Mouse (Mus musculus) ovary, postnatal 10 days (tissue): ENCODE data around the gene Samd4.
A peak's percentile ranks its signal among the peaks of the same experiment; 100 is the strongest.

ENCODE experiments used
- DNase-seq: peaks from one replicate; pipeline ENCODE4 v3.0.0; 2022; ENCODE audit warnings: low spot score

Gene Samd4

GRCm38 (mm10) chr14:47074045-47074666 is 191.5 kb downstream of the Samd4 start:
- no peak for DNase-seq

GRCm38 (mm10) chr14:47075010-47075677 is 192.5 kb downstream of the Samd4 start:
- DNase-seq: no peak

GRCm38 (mm10) chr14:47075856-47076255 is 193.2 kb downstream of the Samd4 start:
- no peak for DNase-seq

GRCm38 (mm10) chr14:47076956-47077575 is 194.4 kb downstream of the Samd4 start:
- DNase-seq: no peak

- no peak for DNase-seq
Observed at GRCm38 (mm10) chr14:47077576-47077970, 194.9 kb downstream of the Samd4 start.

- no peak for DNase-seq
Observed at GRCm38 (mm10) chr14:47079911-47080310, 197.3 kb downstream of the Samd4 start.

GRCm38 (mm10) chr14:47083311-47083710 is 200.7 kb downstream of the Samd4 start:
- no peak for DNase-seq

- DNase-seq: no peak
Observed at GRCm38 (mm10) chr14:47083838-47084237, 201.2 kb downstream of the Samd4 start.

- DNase-seq: no peak
Observed at GRCm38 (mm10) chr14:47084686-47085085, 202.0 kb downstream of the Samd4 start.

- no peak for DNase-seq
Observed at GRCm38 (mm10) chr14:47086123-47086522, 203.5 kb downstream of the Samd4 start.

GRCm38 (mm10) chr14:47086743-47087142 is 204.1 kb downstream of the Samd4 start:
- DNase-seq: peak; percentile 41

GRCm38 (mm10) chr14:47087182-47087581 is 204.5 kb downstream of the Samd4 start:
- DNase-seq: peak; percentile 54

- DNase-seq: no peak
Observed at GRCm38 (mm10) chr14:47087669-47088250, 205.1 kb downstream of the Samd4 start.

- DNase-seq: no peak
Observed at GRCm38 (mm10) chr14:47088339-47088738, 205.7 kb downstream of the Samd4 start.

GRCm38 (mm10) chr14:47089153-47089552 is 206.5 kb downstream of the Samd4 start:
- no peak for DNase-seq

- DNase-seq: no peak
Observed at GRCm38 (mm10) chr14:47091908-47092307, 209.3 kb downstream of the Samd4 start.

- DNase-seq: no peak
Observed at GRCm38 (mm10) chr14:47093355-47093792, 210.7 kb downstream of the Samd4 start.

- no peak for DNase-seq
Observed at GRCm38 (mm10) chr14:47095036-47095435, 212.4 kb downstream of the Samd4 start.

GRCm38 (mm10) chr14:47096357-47096756 is 213.7 kb downstream of the Samd4 start:
- DNase-seq: no peak

GRCm38 (mm10) chr14:47104246-47105173 is 221.9 kb downstream of the Samd4 start:
- no peak for DNase-seq

GRCm38 (mm10) chr14:47105174-47105557 is 222.5 kb downstream of the Samd4 start:
- DNase-seq: no peak

GRCm38 (mm10) chr14:47105755-47106154 is 223.1 kb downstream of the Samd4 start:
- DNase-seq: no peak
